Mouse (Mus musculus): ENCODE data around the gene Cgrrf1. TPM values are rescaled to one million over a fixed set of nuclear protein-coding genes. Genes with fewer than 3 reads are reported as not detected.

The Cgrrf1 gene
- polyA plus RNA-seq, 1 experiment = 78.5 TPM

DNA sequence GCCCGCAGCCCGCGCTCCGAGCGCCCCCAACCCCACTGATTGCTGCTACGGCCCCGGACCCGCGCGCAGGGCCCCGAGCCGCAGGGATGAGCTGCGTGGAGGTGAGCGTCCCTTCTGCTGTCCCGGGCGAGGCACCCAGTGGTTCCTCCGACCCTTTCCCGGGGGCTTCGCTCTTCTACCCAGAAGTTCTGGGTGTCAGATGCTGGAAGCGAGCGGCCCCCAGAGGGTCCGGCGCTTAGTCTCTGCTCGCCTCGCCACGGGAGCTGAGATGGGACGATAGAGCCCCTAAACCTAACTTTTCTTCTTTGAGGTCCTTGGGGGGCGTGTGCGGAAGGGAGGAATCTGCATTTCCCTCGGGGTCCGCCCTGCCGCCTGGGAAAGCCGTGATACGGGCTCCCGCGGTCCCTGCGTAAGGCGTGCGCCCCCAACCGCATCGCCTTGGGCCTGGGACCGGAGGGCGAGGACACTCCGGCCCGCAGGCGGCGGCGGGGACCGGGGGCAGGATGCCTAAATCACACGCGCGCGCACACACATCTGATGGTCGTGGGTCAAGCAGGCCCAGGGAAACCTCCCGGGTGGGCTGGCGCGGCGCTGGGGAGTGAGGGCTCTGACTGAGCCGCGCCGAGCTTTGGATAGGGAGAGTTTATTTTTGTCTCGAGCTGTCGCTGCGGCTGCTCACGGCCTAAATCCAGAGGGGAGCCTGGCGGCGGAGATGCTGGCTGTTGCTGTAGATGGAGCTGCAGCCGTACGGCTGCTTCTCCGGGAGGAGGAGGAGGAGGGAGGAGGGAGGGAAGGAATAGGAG lies 51.3 kb downstream of the Cgrrf1 start:
- Histone ChIP-seq H3K4me1 (ENCODE audit: control insufficient read depth, insufficient read depth, low read length) (peaks cover 24% of the 10 kb centered on the region), H3K4me3 (ENCODE audit: control insufficient read depth, low read depth, low read length) (peak overlapping the region; percentile 4), H3K36me3 (ENCODE audit: control insufficient read depth, insufficient read depth, low read length) (no peaks in the 10 kb centered on the region), H3K27me3 (ENCODE audit: control insufficient read depth, insufficient read depth, low read length) (peaks cover 3% of the 10 kb centered on the region), H3K27ac (ENCODE audit: control insufficient read depth, insufficient read depth, low read depth, low read length) (no peak overlapping the region)
- TF ChIP-seq CTCF (IDR thresholded peaks at IDR 0.05; ENCODE audit: control insufficient read depth, insufficient read depth, insufficient replicate concordance, low read depth, low read length) (no peak), POLR2A (IDR thresholded peaks at IDR 0.05; ENCODE audit: control insufficient read depth, low read depth, low read length) (no peak)

GRCm38 (mm10) chr14:46883871-46884441 lies 52.0 kb downstream of the Cgrrf1 start:
- peaks cover 24% of the 10 kb centered on the region for H3K4me1 ChIP-seq (ENCODE audit: control insufficient read depth, insufficient read depth, low read length)
- peak overlapping the region; percentile 71 for H3K4me3 ChIP-seq (ENCODE audit: control insufficient read depth, low read depth, low read length)
- H3K27me3 ChIP-seq (ENCODE audit: control insufficient read depth, insufficient read depth, low read length) = peaks cover 3% of the 10 kb centered on the region
- no peaks in the 10 kb centered on the region for H3K36me3 ChIP-seq (ENCODE audit: control insufficient read depth, insufficient read depth, low read length)
- TF ChIP-seq POLR2A (IDR thresholded peaks at IDR 0.05; ENCODE audit: control insufficient read depth, low read depth, low read length) (no peak), CTCF (IDR thresholded peaks at IDR 0.05; ENCODE audit: control insufficient read depth, insufficient read depth, insufficient replicate concordance, low read depth, low read length) (no peak)
- no peak overlapping the region for H3K27ac ChIP-seq (ENCODE audit: control insufficient read depth, insufficient read depth, low read depth, low read length)

GRCm38 (mm10) chr14:46884701-46885428 lies 52.9 kb downstream of the Cgrrf1 start:
- no peak for TF ChIP-seq CTCF (IDR thresholded peaks at IDR 0.05; ENCODE audit: control insufficient read depth, insufficient read depth, insufficient replicate concordance, low read depth, low read length)
- no peak for TF ChIP-seq POLR2A (IDR thresholded peaks at IDR 0.05; ENCODE audit: control insufficient read depth, low read depth, low read length)

DNA sequence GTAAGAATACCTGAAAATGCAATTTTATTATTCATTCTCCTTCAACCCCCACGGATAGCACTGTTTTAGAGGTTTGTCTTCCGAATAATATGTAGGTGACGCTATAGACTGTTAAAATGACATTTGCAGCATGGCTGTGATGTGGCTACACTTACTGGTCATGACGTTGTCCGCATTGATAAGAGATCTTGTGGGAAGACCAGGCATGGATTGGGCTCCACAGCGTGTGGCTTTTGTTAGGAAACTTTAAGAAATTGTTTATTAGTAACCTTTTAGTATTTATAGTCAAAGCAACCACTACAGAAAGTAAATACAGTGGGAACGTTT lies 53.5 kb downstream of the Cgrrf1 start:
- no peak overlapping the region for H3K27ac ChIP-seq (ENCODE audit: control insufficient read depth, insufficient read depth, low read depth, low read length)
- H3K27me3 ChIP-seq (ENCODE audit: control insufficient read depth, insufficient read depth, low read length) = peaks cover 3% of the 10 kb centered on the region
- H3K4me3 ChIP-seq (ENCODE audit: control insufficient read depth, low read depth, low read length) = no peak overlapping the region
- peaks cover 24% of the 10 kb centered on the region for H3K4me1 ChIP-seq (ENCODE audit: control insufficient read depth, insufficient read depth, low read length)
- H3K36me3 ChIP-seq (ENCODE audit: control insufficient read depth, insufficient read depth, low read length) = no peaks in the 10 kb centered on the region
- no peak for TF ChIP-seq POLR2A (IDR thresholded peaks at IDR 0.05; ENCODE audit: control insufficient read depth, low read depth, low read length)

More at GRCm38 (mm10) chr14:46884701-46885428, 52.9 kb downstream of the Cgrrf1 start:
- H3K27me3 ChIP-seq (ENCODE audit: control insufficient read depth, insufficient read depth, low read length) = peaks cover 3% of the 10 kb centered on the region
- peak overlapping the region; percentile 64 for H3K4me3 ChIP-seq (ENCODE audit: control insufficient read depth, low read depth, low read length)
- H3K4me1 ChIP-seq (ENCODE audit: control insufficient read depth, insufficient read depth, low read length) = peaks cover 24% of the 10 kb centered on the region
- no peak overlapping the region for H3K27ac ChIP-seq (ENCODE audit: control insufficient read depth, insufficient read depth, low read depth, low read length)
- H3K36me3 ChIP-seq (ENCODE audit: control insufficient read depth, insufficient read depth, low read length) = no peaks in the 10 kb centered on the region

GRCm38 (mm10) chr14:46885891-46886301 lies 54.0 kb downstream of the Cgrrf1 start:
- Histone ChIP-seq H3K4me1 (ENCODE audit: control insufficient read depth, insufficient read depth, low read length) (peaks cover 24% of the 10 kb centered on the region), H3K27me3 (ENCODE audit: control insufficient read depth, insufficient read depth, low read length) (peaks cover 3% of the 10 kb centered on the region), H3K36me3 (ENCODE audit: control insufficient read depth, insufficient read depth, low read length) (no peaks in the 10 kb centered on the region), H3K4me3 (ENCODE audit: control insufficient read depth, low read depth, low read length) (no peak overlapping the region), H3K27ac (ENCODE audit: control insufficient read depth, insufficient read depth, low read depth, low read length) (no peak overlapping the region; the same call in 1 of the 2 replicates)
- TF ChIP-seq CTCF (IDR thresholded peaks at IDR 0.05; ENCODE audit: control insufficient read depth, insufficient read depth, insufficient replicate concordance, low read depth, low read length) = no peak
- TF ChIP-seq POLR2A (IDR thresholded peaks at IDR 0.05; ENCODE audit: control insufficient read depth, low read depth, low read length) = no peak

DNA sequence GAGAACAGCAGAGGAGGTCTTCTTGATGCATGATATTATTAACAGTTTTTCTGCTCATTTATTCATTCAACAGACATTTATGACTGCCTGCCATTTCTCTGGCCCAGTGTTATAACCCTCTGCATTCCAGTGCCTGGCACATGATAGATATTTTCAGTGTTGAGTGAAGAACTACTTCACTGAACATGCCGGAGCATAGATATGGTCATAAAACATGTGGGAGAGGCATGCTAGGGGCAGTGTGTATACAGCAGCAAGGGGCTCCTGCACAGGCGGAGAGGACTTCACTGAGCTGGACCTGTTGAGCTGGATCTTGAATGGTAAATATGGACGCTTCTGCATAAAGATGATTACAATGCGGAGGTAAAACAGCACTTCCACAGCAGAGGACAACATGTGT lies 57.2 kb downstream of the Cgrrf1 start:
- Histone ChIP-seq H3K4me3 (ENCODE audit: control insufficient read depth, low read depth, low read length) (no peak overlapping the region), H3K4me1 (ENCODE audit: control insufficient read depth, insufficient read depth, low read length) (peaks cover 8% of the 10 kb centered on the region), H3K27ac (ENCODE audit: control insufficient read depth, insufficient read depth, low read depth, low read length) (no peak overlapping the region), H3K36me3 (ENCODE audit: control insufficient read depth, insufficient read depth, low read length) (no peaks in the 10 kb centered on the region), H3K27me3 (ENCODE audit: control insufficient read depth, insufficient read depth, low read length) (no peaks in the 10 kb centered on the region; the same call in 1 of the 2 replicates)
- TF ChIP-seq POLR2A (IDR thresholded peaks at IDR 0.05; ENCODE audit: control insufficient read depth, low read depth, low read length) (no peak), CTCF (IDR thresholded peaks at IDR 0.05; ENCODE audit: control insufficient read depth, insufficient read depth, insufficient replicate concordance, low read depth, low read length) (no peak)

GRCm38 (mm10) chr14:46893961-46894360 lies 62.0 kb downstream of the Cgrrf1 start:
- Histone ChIP-seq H3K4me1 (ENCODE audit: control insufficient read depth, insufficient read depth, low read length) (no peaks in the 10 kb centered on the region), H3K4me3 (ENCODE audit: control insufficient read depth, low read depth, low read length) (no peak overlapping the region), H3K36me3 (ENCODE audit: control insufficient read depth, insufficient read depth, low read length) (no peaks in the 10 kb centered on the region), H3K27ac (ENCODE audit: control insufficient read depth, insufficient read depth, low read depth, low read length) (no peak overlapping the region), H3K27me3 (ENCODE audit: control insufficient read depth, insufficient read depth, low read length) (no peaks in the 10 kb centered on the region)
- TF ChIP-seq CTCF (IDR thresholded peaks at IDR 0.05; ENCODE audit: control insufficient read depth, insufficient read depth, insufficient replicate concordance, low read depth, low read length) (no peak), POLR2A (IDR thresholded peaks at IDR 0.05; ENCODE audit: control insufficient read depth, low read depth, low read length) (no peak)
